Mouse (Mus musculus) liver, embryonic 13.5 days (tissue): ENCODE results near the gene Ifna11. TPM values are rescaled to one million over a fixed set of nuclear protein-coding genes. Genes with fewer than 3 reads are reported as not detected.
A peak's percentile ranks its signal among the peaks of the same experiment; 100 is the strongest.

ENCODE experiments used
- ATAC-seq: fragments of 200-750 bp; cut with Nextera tagmentation; 2 replicates; pipeline ENCODE4 v1.8.0; 2017; ENCODE audit warnings: low read depth, mild to moderate bottlenecking, moderate number of reproducible peaks, moderate library complexity
- DNase-seq: peaks from one replicate; pipeline ENCODE4 v3.0.0; 2022
- H3K27ac ChIP-seq: fragments of 300-500 bp; sonication (generic); 2 replicates; pipeline ENCODE4 v1.5.1; 2015; ENCODE audit warnings: moderate library complexity, mild to moderate bottlenecking, inconsistent platforms
- H3K27me3 ChIP-seq: fragments of 300-500 bp; sonication (generic); 2 replicates; pipeline ENCODE4 v1.6.1; 2015; ENCODE audit warnings: mild to moderate bottlenecking, inconsistent platforms
- H3K36me3 ChIP-seq: fragments of 300-500 bp; sonication (generic); 2 replicates; pipeline ENCODE4 v1.6.1; 2015; ENCODE audit warnings: mild to moderate bottlenecking, inconsistent platforms
- H3K4me1 ChIP-seq: fragments of 300-500 bp; sonication (generic); replicated peaks from 2 replicates; pipeline ENCODE4 v1.6.1; 2015; ENCODE audit warnings: inconsistent platforms
- H3K4me2 ChIP-seq: fragments of 300-500 bp; sonication (generic); 2 replicates; pipeline ENCODE4 v1.6.1; 2015; ENCODE audit warnings: inconsistent platforms, mild to moderate bottlenecking, moderate library complexity
- H3K4me3 ChIP-seq: fragments of 300-500 bp; sonication (generic); replicated peaks from 2 replicates; pipeline ENCODE4 v1.5.1; 2015; ENCODE audit warnings: mild to moderate bottlenecking, inconsistent platforms
- H3K9ac ChIP-seq: fragments of 300-500 bp; sonication (generic); 2 replicates; pipeline ENCODE4 v1.6.1; 2015; ENCODE audit warnings: mild to moderate bottlenecking, inconsistent platforms
- H3K9me3 ChIP-seq: fragments of 300-500 bp; sonication (generic); replicated peaks from 2 replicates; pipeline ENCODE4 v1.6.1; 2016; ENCODE audit warnings: inconsistent platforms
- WGBS: fragments of 180-500 bp; shearing (Covaris S2); methylation state at CpG from one replicate; pipeline ENCODE4 v1.1.7; 2015; ENCODE audit not compliant: insufficient replicate concordance; 5-methylcytosine and 5-hydroxymethylcytosine counted together
- polyA plus RNA-seq: library from polyadenylated mRNA; unstranded; fragments of >200 nt; fragmentation: Nextera tagmentation; extraction: Ambion mirVana; gene quantifications from 2 replicates; pipeline ENCODE4 v1.2.1, GENCODE M21; 2015

Ifna11 gene
- polyA plus RNA-seq, 1 experiment from 2014 or later: not detected

DNA sequence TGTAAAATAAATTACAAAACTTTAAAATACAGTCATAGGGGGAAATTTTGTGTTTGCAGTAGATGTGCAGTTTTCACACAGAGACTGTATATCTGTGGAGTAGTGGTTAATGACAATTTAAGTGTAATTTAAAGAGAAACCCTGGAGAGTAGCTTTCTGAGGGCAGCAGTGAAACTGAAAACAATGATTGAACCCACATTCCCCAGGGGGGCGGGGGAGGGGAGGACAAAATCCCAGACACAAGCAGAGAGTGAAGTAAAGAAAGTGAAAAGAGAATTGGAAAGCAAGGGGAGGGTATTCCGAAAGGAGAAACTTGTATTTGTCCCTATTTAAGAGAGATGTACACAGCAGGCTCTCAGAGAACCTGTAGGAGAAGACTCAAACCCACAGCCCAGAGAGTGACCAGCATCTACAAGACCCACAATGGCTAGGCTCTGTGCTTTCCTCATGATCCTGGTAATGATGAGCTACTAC lies 21.7 kb downstream of the Ifna11 start, which contains the start of gene Ifna4:
Ifna4 (plus strand) TSS at position 424 of the 474 bp plus-strand sequence.
- WGBS: 27% methylated on average over 2 of the region's 2 CpGs
- H3K36me3 ChIP-seq: no peaks in the 10 kb centered on the region
- no peaks in the 10 kb centered on the region for H3K27me3 ChIP-seq
- H3K4me3 ChIP-seq: no peak within 1 kb of the TSS
- H3K9me3 ChIP-seq: no peaks in the 10 kb centered on the region
- ATAC-seq (no peak), DNase-seq (no peak)
- H3K4me1 ChIP-seq: no peaks in the 10 kb centered on the region
- no peak within 1 kb of the TSS for H3K9ac ChIP-seq
- H3K27ac ChIP-seq: no peak within 1 kb of the TSS
- no peak within 1 kb of the TSS for H3K4me2 ChIP-seq

DNA sequence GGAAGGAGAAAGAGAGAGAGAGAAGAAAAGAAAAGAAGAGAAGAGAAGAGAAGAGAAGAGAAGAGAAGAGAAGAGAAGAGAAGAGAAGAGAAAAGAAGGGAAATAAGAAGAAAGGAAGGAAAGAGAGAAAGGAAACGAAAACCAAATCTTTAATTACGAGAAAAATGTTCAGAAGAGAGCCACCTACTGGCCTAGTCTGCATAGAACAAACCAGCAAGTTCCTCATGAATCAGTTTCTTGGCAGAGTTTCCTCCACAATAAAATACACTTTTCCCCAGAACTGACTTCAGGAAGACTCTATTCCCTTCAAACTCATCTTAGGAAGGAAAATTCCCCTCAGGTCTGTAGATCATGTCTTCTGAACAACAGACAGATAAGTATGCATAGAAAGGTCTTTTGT lies 25.6 kb downstream of the Ifna11 start:
- H3K4me1 ChIP-seq: no peaks in the 10 kb centered on the region
- ATAC-seq (no peak), DNase-seq (no peak)
- H3K27me3 ChIP-seq: no peaks in the 10 kb centered on the region
- H3K9me3 ChIP-seq: no peaks in the 10 kb centered on the region
- H3K4me3 ChIP-seq: no peak overlapping the region
- WGBS: 14% methylated on average over 2 of the region's 2 CpGs
- no peak overlapping the region for H3K4me2 ChIP-seq
- no peak overlapping the region for H3K27ac ChIP-seq
- H3K9ac ChIP-seq: no peak overlapping the region
- no peaks in the 10 kb centered on the region for H3K36me3 ChIP-seq

DNA sequence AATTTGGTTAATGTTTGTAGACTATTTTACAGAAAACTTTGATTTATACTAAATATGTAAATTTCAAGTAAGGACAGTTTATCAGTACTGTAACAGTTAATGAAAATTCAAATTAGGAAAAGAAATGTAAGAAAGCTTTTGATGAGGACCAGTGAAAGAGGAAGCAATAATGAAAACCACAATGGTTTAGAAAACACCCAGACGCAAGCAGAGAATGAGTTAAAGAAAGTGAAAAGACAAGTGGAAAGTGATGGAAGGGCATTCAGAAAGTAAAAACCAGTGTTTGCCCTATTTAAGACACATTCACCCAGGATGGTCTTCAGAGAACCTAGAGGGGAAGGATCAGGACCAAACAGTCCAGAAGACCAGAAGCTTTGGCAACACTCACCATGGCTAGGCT lies 29.9 kb downstream of the Ifna11 start, which contains the start of gene Ifna1:
Ifna1 (plus strand) TSS at position 390 of the 400 bp plus-strand sequence.
- Histone ChIP-seq H3K27me3 (no peaks in the 10 kb centered on the region), H3K4me1 (no peaks in the 10 kb centered on the region), H3K4me3 (no peak within 1 kb of the TSS), H3K9ac (no peak within 1 kb of the TSS), H3K36me3 (no peaks in the 10 kb centered on the region), H3K27ac (no peak within 1 kb of the TSS), H3K4me2 (no peak within 1 kb of the TSS), H3K9me3 (no peaks in the 10 kb centered on the region)
- ATAC-seq: no peak
- no peak for DNase-seq
- 11% methylated on average over 1 of the region's 1 CpGs for WGBS

DNA sequence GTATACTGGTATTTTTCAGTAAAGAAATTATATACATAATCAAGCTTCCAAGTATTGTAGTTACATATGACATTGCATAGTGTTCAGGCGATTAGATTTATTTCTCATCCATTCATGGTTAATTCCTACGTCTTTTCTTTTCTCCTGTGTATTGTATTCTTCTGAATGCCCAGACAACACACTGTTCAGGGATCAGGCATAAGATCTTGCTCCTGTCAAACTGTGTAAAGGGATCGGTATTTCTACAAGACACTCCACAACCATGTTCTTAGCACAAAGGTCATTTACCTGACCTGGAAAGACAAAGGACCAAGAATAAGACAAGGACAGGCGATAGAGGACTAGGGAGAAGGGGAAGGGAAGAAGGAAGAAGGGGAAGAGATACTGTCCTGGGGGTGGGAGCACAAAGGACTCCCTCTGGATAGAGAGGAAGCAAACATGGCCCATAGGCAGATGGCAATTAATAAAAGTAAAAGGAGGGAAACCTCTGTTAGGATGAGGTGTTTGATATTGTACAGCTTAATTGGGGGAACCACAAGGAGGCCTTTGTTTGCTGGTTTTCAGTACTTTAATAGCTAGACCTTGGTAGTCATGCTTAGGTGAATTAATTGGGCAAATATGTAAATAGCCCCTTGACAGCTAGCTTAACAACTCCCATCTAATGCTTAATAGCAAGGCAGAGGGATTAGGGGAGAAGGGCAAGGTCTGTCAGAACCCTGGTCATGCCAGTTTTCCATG lies 31.4 kb downstream of the Ifna11 start:
- no peak overlapping the region for H3K27ac ChIP-seq
- no peak overlapping the region for H3K9ac ChIP-seq
- no peak for ATAC-seq
- no peaks in the 10 kb centered on the region for H3K4me1 ChIP-seq
- H3K9me3 ChIP-seq: no peaks in the 10 kb centered on the region
- no peaks in the 10 kb centered on the region for H3K36me3 ChIP-seq
- WGBS: 55% methylated on average over 4 of the region's 4 CpGs
- H3K27me3 ChIP-seq: no peaks in the 10 kb centered on the region
- H3K4me2 ChIP-seq: no peak overlapping the region
- no peak overlapping the region for H3K4me3 ChIP-seq
- no peak for DNase-seq

DNA sequence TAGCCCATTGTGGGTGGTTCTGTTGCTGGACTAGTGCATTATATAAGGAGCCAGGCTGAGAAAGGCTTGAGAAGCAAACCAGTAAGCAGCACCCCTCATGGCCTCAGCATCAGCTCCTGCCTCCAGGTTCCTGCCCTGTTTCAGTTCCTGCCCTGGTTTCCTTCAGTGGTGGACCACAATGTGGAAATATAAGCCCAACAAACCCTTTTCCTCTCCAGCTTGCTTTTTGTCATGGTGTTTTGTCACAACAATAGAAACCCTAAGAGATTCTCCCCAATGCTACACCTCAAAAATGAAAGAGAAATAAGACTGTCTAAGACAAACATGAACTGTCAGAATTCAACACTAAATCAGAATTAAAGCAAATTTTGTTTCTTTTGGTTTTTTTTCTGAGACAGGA lies 39.5 kb downstream of the Ifna11 start:
- H3K27ac ChIP-seq: no peak overlapping the region
- H3K4me2 ChIP-seq: no peak overlapping the region
- no peak for DNase-seq
- H3K9me3 ChIP-seq: no peaks in the 10 kb centered on the region
- H3K9ac ChIP-seq: no peak overlapping the region
- no peak for ATAC-seq
- peaks cover 9% of the 10 kb centered on the region for H3K27me3 ChIP-seq
- no peaks in the 10 kb centered on the region for H3K4me1 ChIP-seq
- no peaks in the 10 kb centered on the region for H3K36me3 ChIP-seq
- H3K4me3 ChIP-seq: no peak overlapping the region

DNA sequence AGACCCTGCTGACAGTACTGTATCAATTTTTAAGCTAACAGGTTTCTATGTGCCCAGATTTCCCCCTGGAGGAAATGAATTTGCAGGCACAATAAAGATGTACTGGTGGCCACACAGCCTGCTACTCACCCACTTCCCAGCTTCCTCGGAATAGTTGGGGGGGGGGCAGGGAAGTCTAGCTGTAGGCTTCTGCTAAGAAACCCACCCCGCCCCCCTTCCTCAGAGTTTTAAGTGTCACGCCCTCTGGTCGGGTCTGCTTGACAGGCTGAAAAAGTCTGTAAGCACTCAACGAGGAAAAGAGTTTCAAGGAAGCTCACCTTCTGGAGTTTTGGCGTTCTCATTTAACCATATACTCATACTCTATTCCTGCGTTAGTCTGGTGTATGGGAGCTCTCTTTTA lies 43.5 kb downstream of the Ifna11 start:
- H3K9ac ChIP-seq: no peak overlapping the region
- peaks cover 13% of the 10 kb centered on the region for H3K27me3 ChIP-seq
- H3K27ac ChIP-seq: no peak overlapping the region
- no peaks in the 10 kb centered on the region for H3K9me3 ChIP-seq
- WGBS: 16% methylated on average over 7 of the region's 7 CpGs
- no peak overlapping the region for H3K4me2 ChIP-seq
- DNase-seq (no peak), ATAC-seq (no peak)
- H3K36me3 ChIP-seq: no peaks in the 10 kb centered on the region
- no peak overlapping the region for H3K4me3 ChIP-seq
- peaks cover 15% of the 10 kb centered on the region for H3K4me1 ChIP-seq

DNA sequence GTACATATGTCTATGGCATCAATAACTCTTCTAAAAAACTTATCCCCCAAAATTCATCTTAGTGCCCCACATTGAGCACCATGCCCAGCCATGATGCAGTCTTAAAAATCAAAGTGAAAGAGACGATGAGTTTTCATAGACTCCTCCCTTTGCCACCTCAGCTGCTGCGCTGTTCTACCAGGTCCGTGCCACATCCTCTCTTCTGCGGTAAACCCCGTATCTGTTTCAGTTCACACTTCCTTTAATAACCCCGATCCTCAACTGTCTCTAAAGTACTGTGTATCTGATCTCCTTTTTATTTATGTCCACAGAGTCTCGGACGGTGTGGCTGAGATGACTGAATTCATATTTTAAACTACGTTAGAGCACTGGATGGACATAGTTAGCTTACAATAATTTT lies 44.8 kb downstream of the Ifna11 start:
- ATAC-seq (no peak), DNase-seq (no peak)
- Histone ChIP-seq H3K27ac (no peak overlapping the region), H3K27me3 (peaks cover 13% of the 10 kb centered on the region), H3K36me3 (no peaks in the 10 kb centered on the region), H3K4me1 (peaks cover 19% of the 10 kb centered on the region), H3K9ac (no peak overlapping the region), H3K9me3 (no peaks in the 10 kb centered on the region), H3K4me2 (peak overlapping the region; percentile 36), H3K4me3 (0 out of 2 replicates have a peak overlapping the region, but pooled peaks have one; percentile 12)
- 13% methylated on average over 9 of the region's 9 CpGs for WGBS

DNA sequence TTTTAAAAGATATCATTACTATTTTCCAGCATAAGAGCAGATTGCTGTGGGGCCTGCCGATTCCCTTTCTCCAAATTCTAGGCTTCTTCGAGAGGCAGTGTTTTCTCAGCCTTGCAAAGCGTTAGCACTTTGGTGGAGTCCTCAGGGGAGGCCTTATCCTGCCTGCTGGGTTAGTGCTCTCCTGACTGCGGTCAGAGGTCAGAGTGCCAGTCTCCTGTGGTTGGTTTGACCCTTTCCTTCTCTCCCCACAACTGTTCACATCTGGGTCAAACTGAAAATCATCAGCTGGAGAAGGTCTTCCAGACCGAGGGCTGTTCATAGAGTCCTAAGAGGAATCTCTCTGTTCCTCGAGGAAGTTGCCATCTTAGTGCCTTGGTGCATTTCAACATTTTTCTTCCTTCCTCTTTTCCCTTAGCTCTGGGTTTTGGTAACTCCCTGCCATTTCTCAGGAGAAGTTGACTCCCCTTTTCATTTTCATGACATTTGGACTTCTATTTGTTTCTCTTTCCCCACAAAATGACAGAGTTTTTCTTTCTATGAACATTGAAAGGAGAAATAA lies 45.3 kb downstream of the Ifna11 start:
- WGBS: 12% methylated on average over 6 of the region's 6 CpGs
- no peak overlapping the region for H3K27ac ChIP-seq
- peak overlapping the region; percentile 36 for H3K4me2 ChIP-seq
- ATAC-seq: no peak
- no peak for DNase-seq
- H3K36me3 ChIP-seq: no peaks in the 10 kb centered on the region
- no peak overlapping the region for H3K4me3 ChIP-seq
- H3K9ac ChIP-seq: no peak overlapping the region
- peaks cover 13% of the 10 kb centered on the region for H3K27me3 ChIP-seq
- no peaks in the 10 kb centered on the region for H3K9me3 ChIP-seq
- peaks cover 19% of the 10 kb centered on the region for H3K4me1 ChIP-seq

DNA sequence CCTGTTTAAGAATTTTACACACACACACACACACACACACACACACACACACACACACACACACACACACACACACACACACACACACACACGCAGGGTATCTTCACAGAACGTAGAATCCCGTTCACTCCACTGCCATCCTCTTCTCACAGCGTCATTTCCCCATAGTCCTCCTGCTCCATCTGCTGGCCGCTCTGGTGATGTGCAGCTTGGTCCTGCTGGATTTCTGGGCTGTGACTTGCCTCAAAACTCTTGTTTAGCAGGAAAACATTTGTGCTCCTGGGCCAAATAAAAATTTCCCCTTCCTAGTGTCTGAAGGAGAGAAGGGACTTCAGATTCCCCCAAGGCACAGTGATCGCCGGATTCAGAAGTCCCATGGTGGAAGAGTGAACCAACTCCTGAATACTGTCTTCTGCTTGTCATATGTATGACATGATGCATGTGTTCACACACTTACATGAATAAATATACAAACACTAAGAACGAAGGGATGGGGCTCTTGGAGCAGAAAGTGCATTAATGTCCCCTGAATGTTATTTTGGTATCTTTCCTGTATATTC lies 47.7 kb downstream of the Ifna11 start:
- Histone ChIP-seq H3K9me3 (no peaks in the 10 kb centered on the region), H3K4me2 (peak overlapping the region; percentile 90), H3K27me3 (peaks cover 13% of the 10 kb centered on the region), H3K4me3 (peak overlapping the region; percentile 69), H3K4me1 (peaks cover 19% of the 10 kb centered on the region), H3K36me3 (no peaks in the 10 kb centered on the region), H3K27ac (no peak overlapping the region), H3K9ac (peak overlapping the region; percentile 74)
- ATAC-seq: peak; percentile 51; the same call in 1 of the 2 replicates
- under 1% methylated on average over 8 of the region's 8 CpGs for WGBS
- DNase-seq: peak; percentile 61

DNA sequence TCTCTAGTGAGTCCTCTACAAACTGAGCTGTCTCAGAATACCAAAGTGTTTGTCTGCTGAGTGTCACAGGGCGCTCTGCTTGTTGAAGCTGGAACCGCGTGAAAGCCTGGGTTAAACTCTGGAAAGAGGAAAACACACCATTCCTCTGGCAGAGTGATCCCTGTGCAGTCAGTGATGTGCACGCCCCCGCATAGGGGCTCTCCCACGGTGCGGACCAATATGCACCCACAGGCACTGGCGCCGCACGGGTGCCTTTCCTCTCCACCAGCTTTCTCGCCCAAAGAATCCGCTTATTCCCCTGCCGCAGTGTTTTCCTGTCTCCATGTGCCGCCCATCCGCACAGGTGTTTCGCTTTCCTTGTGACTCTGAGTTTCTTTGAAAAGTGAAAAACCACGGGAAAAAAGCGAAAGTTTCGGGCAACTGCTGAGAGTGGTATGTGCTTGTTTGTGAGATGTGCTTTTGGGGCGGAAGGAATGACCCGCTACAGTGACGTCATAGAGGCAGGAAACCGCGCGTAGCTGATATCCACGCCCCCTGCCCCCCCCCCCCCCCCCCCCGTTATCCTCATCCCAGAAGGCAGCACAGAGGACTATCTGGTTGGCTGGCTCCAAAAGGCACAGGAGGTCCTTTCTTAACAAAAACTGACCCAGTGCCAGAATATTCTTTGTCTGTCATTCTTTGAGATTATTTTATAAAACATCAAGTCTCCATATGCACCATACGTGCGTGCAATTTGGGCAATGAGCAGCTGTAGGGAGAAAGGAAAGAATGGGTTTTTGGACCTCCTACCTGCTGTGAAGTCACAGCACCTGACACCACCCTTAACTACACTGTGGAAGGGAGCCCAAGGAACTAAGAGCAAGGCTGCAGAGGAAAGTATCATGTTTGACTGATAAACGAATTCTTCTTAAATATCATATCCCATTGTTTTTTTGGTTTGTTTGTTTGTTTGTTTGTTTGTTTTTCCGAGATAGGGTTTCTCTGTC lies 48.5 kb downstream of the Ifna11 start:
- Histone ChIP-seq H3K4me1 (peaks cover 19% of the 10 kb centered on the region), H3K27ac (peak overlapping the region; percentile 50), H3K4me3 (peak overlapping the region; percentile 69), H3K27me3 (peaks cover 7% of the 10 kb centered on the region), H3K9me3 (no peaks in the 10 kb centered on the region), H3K36me3 (no peaks in the 10 kb centered on the region), H3K9ac (peak overlapping the region; percentile 74), H3K4me2 (peak overlapping the region; percentile 90)
- DNase-seq (peak; percentile 13), ATAC-seq (peak; percentile 78)
- 6% methylated on average over 31 of the region's 31 CpGs for WGBS
